Mouse (Mus musculus) heart, postnatal 0 days (tissue): ENCODE results near the gene Tmem202. TPM values are rescaled to one million over a fixed set of nuclear protein-coding genes. Genes with fewer than 3 reads are reported as not detected.

Experiments
- ATAC-seq: fragments of 200-750 bp; cut with Nextera tagmentation; 2 replicates; pipeline ENCODE4 v1.8.0; 2017; ENCODE audit warnings: low read depth, moderate number of reproducible peaks, moderate library complexity; ENCODE audit not compliant: insufficient read depth
- DNase-seq: peaks from one replicate; pipeline ENCODE4 v3.0.0-alpha.2; 2016; ENCODE audit warnings: low spot score
- H3K27ac ChIP-seq: fragments of 300-500 bp; sonication (generic); 2 replicates; pipeline ENCODE4 v1.5.1; 2014; ENCODE audit warnings: low read depth, mild to moderate bottlenecking
- H3K27me3 ChIP-seq: fragments of 300-500 bp; sonication (generic); 2 replicates; pipeline ENCODE4 v1.6.1; 2014; ENCODE audit warnings: low read length, mixed read lengths; ENCODE audit not compliant: control insufficient read depth, insufficient read depth
- H3K36me3 ChIP-seq: fragments of 300-500 bp; sonication (generic); replicated peaks from 2 replicates; pipeline ENCODE4 v1.6.1; 2014; ENCODE audit warnings: low read length, mixed read lengths; ENCODE audit not compliant: control insufficient read depth, insufficient read depth
- H3K4me1 ChIP-seq: fragments of 300-500 bp; sonication (generic); 2 replicates; pipeline ENCODE4 v1.6.1; 2014; ENCODE audit warnings: antibody characterized with exemption; ENCODE audit not compliant: control insufficient read depth, insufficient read depth
- H3K4me2 ChIP-seq: fragments of 300-500 bp; sonication (generic); 2 replicates; pipeline ENCODE4 v1.6.1; 2014; ENCODE audit warnings: low read depth, mild to moderate bottlenecking, low read length, moderate library complexity
- H3K4me3 ChIP-seq: fragments of 300-500 bp; sonication (generic); 2 replicates; pipeline ENCODE4 v1.5.1; 2014; ENCODE audit warnings: low read depth, low read length
- H3K9ac ChIP-seq: fragments of 300-500 bp; sonication (generic); replicated peaks from 2 replicates; pipeline ENCODE4 v1.6.1; 2014; ENCODE audit warnings: low read depth, low read length, mixed read lengths
- H3K9me3 ChIP-seq: fragments of 300-500 bp; sonication (generic); replicated peaks from 2 replicates; pipeline ENCODE4 v1.6.1; 2016; ENCODE audit warnings: low read length; ENCODE audit not compliant: control insufficient read depth
- CTCF ChIP-seq: IDR thresholded peaks from 2 replicates; pipeline ENCODE4 v1.5.1; 2016; ENCODE audit warnings: antibody characterized with exemption, control low read depth, low read depth
- EP300 ChIP-seq: IDR thresholded peaks from 2 replicates; pipeline ENCODE4 v1.6.1; 2016; ENCODE audit warnings: antibody characterized with exemption, low read depth
- WGBS: fragments of 180-500 bp; shearing (Covaris S2); extraction: QIAGEN DNeasy Blood & Tissue Kit; methylation state at CpG from one replicate; pipeline ENCODE4 v1.1.7; 2014; 5-methylcytosine and 5-hydroxymethylcytosine counted together
- polyA plus RNA-seq: library from polyadenylated mRNA; unstranded; fragments of >200 nt; fragmentation: Nextera tagmentation; extraction: Ambion mirVana; gene quantifications from 2 replicates; pipeline ENCODE4 v1.2.1, GENCODE M21; 2015
- total RNA-seq: library from RNA; depleted of rRNA; stranded (reverse); fragments of >200 nt; gene quantifications from 2 replicates; pipeline ENCODE4 v1.2.3, GENCODE M21; 2014; ENCODE audit warnings: low replicate concordance

Gene Tmem202
- total and polyA plus RNA-seq, 2 experiments from 2014 or later = 0.63 TPM; not detected in 1

GRCm38 (mm10) chr9:59533422-59533821 lies 6.2 kb downstream of the Tmem202 start:
- H3K9me3 ChIP-seq = no peaks in the 10 kb centered on the region
- H3K9ac ChIP-seq = no peak overlapping the region
- no peak overlapping the region for H3K4me3 ChIP-seq
- no peak for TF ChIP-seq EP300
- TF ChIP-seq CTCF = no peak
- H3K4me2 ChIP-seq = no peak overlapping the region
- H3K27ac ChIP-seq = no peak overlapping the region
- H3K27me3 ChIP-seq = no peaks in the 10 kb centered on the region
- ATAC-seq (no peak), DNase-seq (no peak)
- 76% methylated on average over 2 of the region's 2 CpGs for WGBS
- H3K36me3 ChIP-seq = no peaks in the 10 kb centered on the region
- no peaks in the 10 kb centered on the region for H3K4me1 ChIP-seq

- Histone ChIP-seq H3K4me3 (no peak overlapping the region), H3K27me3 (no peaks in the 10 kb centered on the region), H3K4me2 (no peak overlapping the region), H3K9ac (no peak overlapping the region), H3K27ac (no peak overlapping the region), H3K36me3 (no peaks in the 10 kb centered on the region), H3K4me1 (no peaks in the 10 kb centered on the region), H3K9me3 (no peaks in the 10 kb centered on the region)
- WGBS = 60% methylated on average over 5 of the region's 5 CpGs
- TF ChIP-seq EP300 = no peak
- TF ChIP-seq CTCF = no peak
- ATAC-seq (no peak), DNase-seq (no peak)
Observed at GRCm38 (mm10) chr9:59531645-59532044, 8.0 kb downstream of the Tmem202 start.

GRCm38 (mm10) chr9:59528274-59528673 lies 11.4 kb downstream of the Tmem202 start:
- no peak for TF ChIP-seq CTCF
- TF ChIP-seq EP300 = no peak
- 81% methylated on average over 2 of the region's 2 CpGs for WGBS
- no peak for DNase-seq
- H3K27ac ChIP-seq = no peak overlapping the region
- no peaks in the 10 kb centered on the region for H3K9me3 ChIP-seq
- H3K27me3 ChIP-seq = no peaks in the 10 kb centered on the region
- H3K36me3 ChIP-seq = no peaks in the 10 kb centered on the region
- no peak overlapping the region for H3K9ac ChIP-seq
- no peaks in the 10 kb centered on the region for H3K4me1 ChIP-seq
- H3K4me3 ChIP-seq = no peak overlapping the region
- no peak overlapping the region for H3K4me2 ChIP-seq
- no peak for ATAC-seq

- Histone ChIP-seq H3K4me1 (no peaks in the 10 kb centered on the region), H3K27ac (no peak overlapping the region), H3K36me3 (no peaks in the 10 kb centered on the region), H3K27me3 (no peaks in the 10 kb centered on the region), H3K4me2 (no peak overlapping the region), H3K9ac (no peak overlapping the region), H3K4me3 (no peak overlapping the region), H3K9me3 (no peaks in the 10 kb centered on the region)
- ATAC-seq (no peak), DNase-seq (no peak)
- no peak for TF ChIP-seq EP300
- no peak for TF ChIP-seq CTCF
- WGBS = 83% methylated on average over 3 of the region's 3 CpGs
Observed at GRCm38 (mm10) chr9:59527580-59527979, 12.1 kb downstream of the Tmem202 start.

GRCm38 (mm10) chr9:59526727-59527126 lies 12.9 kb downstream of the Tmem202 start:
- H3K9me3 ChIP-seq = no peaks in the 10 kb centered on the region
- H3K4me1 ChIP-seq = no peaks in the 10 kb centered on the region
- H3K4me3 ChIP-seq = no peak overlapping the region
- no peaks in the 10 kb centered on the region for H3K27me3 ChIP-seq
- H3K36me3 ChIP-seq = no peaks in the 10 kb centered on the region
- DNase-seq (no peak), ATAC-seq (no peak)
- no peak for TF ChIP-seq EP300
- TF ChIP-seq CTCF = no peak
- WGBS = 61% methylated on average over 6 of the region's 6 CpGs
- no peak overlapping the region for H3K4me2 ChIP-seq
- no peak overlapping the region for H3K27ac ChIP-seq
- H3K9ac ChIP-seq = no peak overlapping the region

GRCm38 (mm10) chr9:59522906-59523305 lies 16.7 kb downstream of the Tmem202 start:
- H3K4me2 ChIP-seq = no peak overlapping the region
- H3K4me3 ChIP-seq = no peak overlapping the region
- TF ChIP-seq CTCF = no peak
- TF ChIP-seq EP300 = 0 out of 2 replicates have a peak, but pooled peaks have one; percentile 22
- WGBS = 31% methylated on average over 4 of the region's 4 CpGs
- H3K9me3 ChIP-seq = no peaks in the 10 kb centered on the region
- no peak for DNase-seq
- H3K36me3 ChIP-seq = no peaks in the 10 kb centered on the region
- ATAC-seq = 0 out of 2 replicates have a peak, but pooled peaks have one; percentile 24
- H3K9ac ChIP-seq = no peak overlapping the region
- H3K4me1 ChIP-seq = peaks cover 8% of the 10 kb centered on the region; the same call in 1 of the 2 replicates
- H3K27me3 ChIP-seq = no peaks in the 10 kb centered on the region
- no peak overlapping the region for H3K27ac ChIP-seq
